Mouse (Mus musculus): ENCODE results near the gene Tbc1d7.

GRCm38 (mm10) chr13:43104496-43104895 is 66.8 kb downstream of the Tbc1d7 start:
- TF ChIP-seq POLR2A (IDR thresholded peaks at IDR 0.05; ENCODE audit: low read depth, low read length) = no peak
- TF ChIP-seq CTCF (IDR thresholded peaks at IDR 0.05; ENCODE audit: borderline replicate concordance, insufficient read depth, low read length) = no peak

All from embryonic fibroblast, embryonic 13.5 days (primary cell).